Mouse (Mus musculus) MEL (cell line): ENCODE measurements around the gene Kng2. TPM values are rescaled to one million over a fixed set of nuclear protein-coding genes. Genes with fewer than 3 reads are reported as not detected.

Experiments
- DNase-seq: peaks from one replicate; pipeline ENCODE4 v3.0.0; 2011; ENCODE audit warnings: low read depth, low spot score
- H3K27ac ChIP-seq: 2 replicates; pipeline ENCODE4 v1.5.1; 2012; ENCODE audit warnings: low read depth, mild to moderate bottlenecking, control low read depth, low read length, moderate library complexity; ENCODE audit not compliant: control insufficient read depth
- H3K27me3 ChIP-seq, 2 experiments: fragments of 150-350 bp in 1 of 2; sonication (generic) in 1 of 2; 2 replicates each; pipeline ENCODE4 v1.6.1; 2012; ENCODE audit warnings: low read length in 2 of 2, mild to moderate bottlenecking in 2 of 2, improper control_type of control experiment in 1 of 2, moderate library complexity in 1 of 2; ENCODE audit not compliant: insufficient read depth in 2 of 2, control insufficient read depth in 1 of 2
- H3K36me3 ChIP-seq, 2 experiments: 2 replicates each; pipeline ENCODE4 v1.6.1; 2012 to 2014; ENCODE audit warnings: low read length in 2 of 2, improper control_type of control experiment in 1 of 2, inconsistent platforms in 1 of 2, mild to moderate bottlenecking in 1 of 2; ENCODE audit not compliant: insufficient read depth in 2 of 2, control insufficient read depth in 1 of 2
- H3K4me1 ChIP-seq, 2 experiments: fragments of 150-350 bp in 1 of 2; sonication (generic) in 1 of 2; 2 replicates each; pipeline ENCODE4 v1.6.1; 2012; ENCODE audit warnings: low read length in 2 of 2, improper control_type of control experiment in 1 of 2, mild to moderate bottlenecking in 1 of 2; ENCODE audit not compliant: insufficient read depth in 2 of 2, control insufficient read depth in 1 of 2
- H3K4me3 ChIP-seq, 2 experiments: fragments of 150-350 bp in 1 of 2; sonication (generic) in 1 of 2; 2 replicates each; pipeline ENCODE4 v1.5.1; 2012; ENCODE audit warnings: low read depth in 2 of 2, low read length in 2 of 2, mild to moderate bottlenecking in 2 of 2, moderate library complexity in 2 of 2, control low read depth in 1 of 2, improper control_type of control experiment in 1 of 2; ENCODE audit not compliant: control insufficient read depth in 1 of 2, insufficient read depth in 1 of 2
- H3K79me2 ChIP-seq: 2 replicates; pipeline ENCODE4 v1.6.1; 2012; ENCODE audit warnings: mild to moderate bottlenecking, low read length, moderate library complexity; ENCODE audit not compliant: control insufficient read depth, poor library complexity, insufficient read depth
- H3K9ac ChIP-seq: 2 replicates; pipeline ENCODE4 v1.6.1; 2012; ENCODE audit warnings: low read depth, mild to moderate bottlenecking, control low read depth, low read length, moderate library complexity; ENCODE audit not compliant: control insufficient read depth, poor library complexity, severe bottlenecking
- H3K9me3 ChIP-seq: fragments of 150-350 bp; sonication (generic); replicated peaks from 2 replicates; pipeline ENCODE4 v1.6.1; 2012; ENCODE audit warnings: mild to moderate bottlenecking, low read length, improper control_type of control experiment, moderate library complexity; ENCODE audit not compliant: insufficient read depth
- BHLHE40 ChIP-seq: IDR thresholded peaks from 2 replicates; pipeline ENCODE4 v1.6.1; 2012; ENCODE audit warnings: low read depth, mild to moderate bottlenecking, inconsistent platforms, low read length, improper control_type of control experiment, borderline replicate concordance
- CHD2 ChIP-seq: IDR thresholded peaks from 2 replicates; pipeline ENCODE4 v1.6.1; 2011; ENCODE audit warnings: low read length, improper control_type of control experiment
- CTCF ChIP-seq, 3 experiments: IDR thresholded peaks in 2 of 3; conservative IDR thresholded peaks in 1 of 3; 2 replicates each; pipeline ENCODE4 v1.5.1; 2011 to 2012; ENCODE audit warnings: low read length in 3 of 3, low read depth in 2 of 3, mild to moderate bottlenecking in 2 of 3, improper control_type of control experiment in 1 of 3, inconsistent platforms in 1 of 3, mixed read lengths in 1 of 3, moderate library complexity in 1 of 3; ENCODE audit not compliant: control insufficient read depth in 1 of 3, insufficient read depth in 1 of 3, poor library complexity in 1 of 3, severe bottlenecking in 1 of 3
- ELF1 ChIP-seq: IDR thresholded peaks from 2 replicates; pipeline ENCODE4 v1.6.1; 2014; ENCODE audit warnings: low read depth, mild to moderate bottlenecking, inconsistent platforms, low read length, improper control_type of control experiment, moderate library complexity
- GABPA ChIP-seq: IDR thresholded peaks from 2 replicates; pipeline ENCODE4 v1.6.1; 2012; ENCODE audit warnings: low read depth, mild to moderate bottlenecking, inconsistent platforms, low read length, improper control_type of control experiment, moderate library complexity
- GATA1 ChIP-seq: IDR thresholded peaks from 2 replicates; pipeline ENCODE4 v1.6.1; 2011; ENCODE audit warnings: low read depth, low read length, improper control_type of control experiment
- HCFC1 ChIP-seq: IDR thresholded peaks from 2 replicates; pipeline ENCODE4 v1.6.1; 2012; ENCODE audit warnings: low read depth, mild to moderate bottlenecking, inconsistent platforms, low read length, improper control_type of control experiment, moderate library complexity
- JUND ChIP-seq: IDR thresholded peaks from 2 replicates; pipeline ENCODE4 v1.6.1; 2011; ENCODE audit warnings: low read depth, mild to moderate bottlenecking, improper control_type of control experiment, low read length
- KAT2A ChIP-seq: conservative IDR thresholded peaks from 2 replicates; pipeline ENCODE4 v1.6.1; 2012; ENCODE audit warnings: low read depth, low read length, improper control_type of control experiment, inconsistent platforms
- MAFK ChIP-seq: IDR thresholded peaks from 2 replicates; pipeline ENCODE4 v1.6.1; 2011; ENCODE audit warnings: low read depth, mild to moderate bottlenecking, low read length, improper control_type of control experiment, borderline replicate concordance
- MAX ChIP-seq: IDR thresholded peaks from 2 replicates; pipeline ENCODE4 v1.6.1; 2011; ENCODE audit warnings: low read length, improper control_type of control experiment
- MYB ChIP-seq: IDR thresholded peaks from 2 replicates; pipeline ENCODE4 v1.6.1; 2011; ENCODE audit warnings: mild to moderate bottlenecking, low read depth, low read length, improper control_type of control experiment
- NELFE ChIP-seq: IDR thresholded peaks from 2 replicates; pipeline ENCODE4 v1.6.1; 2011; ENCODE audit warnings: low read depth, low read length, improper control_type of control experiment
- POLR2A ChIP-seq, 2 experiments: IDR thresholded peaks; 2 replicates each; pipeline ENCODE4 v1.6.1; 2011 to 2012; ENCODE audit warnings: low read length in 2 of 2, mild to moderate bottlenecking in 2 of 2, control low read depth in 1 of 2, improper control_type of control experiment in 1 of 2, low read depth in 1 of 2, moderate library complexity in 1 of 2; ENCODE audit not compliant: control insufficient read depth in 1 of 2, insufficient read depth in 1 of 2, poor library complexity in 1 of 2
- RAD21 ChIP-seq: IDR thresholded peaks from 2 replicates; pipeline ENCODE4 v1.6.1; 2011; ENCODE audit warnings: mild to moderate bottlenecking, low read depth, low read length, improper control_type of control experiment
- RCOR1 ChIP-seq: IDR thresholded peaks from 2 replicates; pipeline ENCODE4 v1.6.1; 2012; ENCODE audit warnings: low read depth, mild to moderate bottlenecking, inconsistent platforms, low read length, improper control_type of control experiment
- SMC3 ChIP-seq: IDR thresholded peaks from 2 replicates; pipeline ENCODE4 v1.6.1; 2011; ENCODE audit warnings: low read depth, low read length, improper control_type of control experiment
- TAL1 ChIP-seq: IDR thresholded peaks from 2 replicates; pipeline ENCODE4 v1.6.1; 2012; ENCODE audit warnings: mild to moderate bottlenecking, inconsistent platforms, low read length, moderate library complexity, mixed read lengths
- USF2 ChIP-seq, 2 experiments: IDR thresholded peaks; 2 replicates each; pipeline ENCODE4 v1.6.1; 2011 to 2012; ENCODE audit warnings: improper control_type of control experiment in 2 of 2, low read length in 2 of 2, borderline replicate concordance in 1 of 2, inconsistent platforms in 1 of 2, low read depth in 1 of 2, mild to moderate bottlenecking in 1 of 2; ENCODE audit not compliant: insufficient read depth in 1 of 2
- ZC3H11A ChIP-seq: IDR thresholded peaks from 2 replicates; pipeline ENCODE4 v1.6.1; 2012; ENCODE audit warnings: low read depth, mild to moderate bottlenecking, inconsistent platforms, low read length, improper control_type of control experiment
- ZKSCAN1 ChIP-seq: IDR thresholded peaks from 2 replicates; pipeline ENCODE4 v1.6.1; 2012; ENCODE audit warnings: low read depth, mild to moderate bottlenecking, inconsistent platforms, low read length, improper control_type of control experiment, moderate library complexity
- ZMIZ1 ChIP-seq: IDR thresholded peaks from 2 replicates; pipeline ENCODE4 v1.6.1; 2012; ENCODE audit warnings: low read depth, mild to moderate bottlenecking, inconsistent platforms, low read length, improper control_type of control experiment, moderate library complexity
- ZNF384 ChIP-seq: IDR thresholded peaks from 2 replicates; pipeline ENCODE4 v1.6.1; 2012; ENCODE audit warnings: low read depth, mild to moderate bottlenecking, inconsistent platforms, low read length, improper control_type of control experiment
- polyA plus RNA-seq, 2 experiments: library from polyadenylated mRNA; stranded (reverse) in 1 of 2; unstranded in 1 of 2; fragments of >175 nt in 1 of 2; fragments of >200 nt in 1 of 2; gene quantifications; 2 replicates each; pipeline versions ENCODE4 v1.2.1 to v1.2.4; 2012; ENCODE audit warnings: low replicate concordance in 2 of 2, low read depth in 1 of 2; ENCODE audit not compliant: insufficient read length in 2 of 2, insufficient read depth in 1 of 2, missing spikeins in 1 of 2
- total RNA-seq: library from RNA; depleted of rRNA; stranded (reverse); fragments of 300-350 nt; gene quantifications from 2 replicates; pipeline ENCODE4 v1.2.3, GENCODE M21; 2012

The Kng2 gene
- total and polyA plus RNA-seq, 3 experiments: not detected

- no peaks in the 10 kb centered on the region for H3K4me1 ChIP-seq
- H3K36me3 ChIP-seq: no peaks in the 10 kb centered on the region
- H3K4me3 ChIP-seq: no peak overlapping the region
- TF ChIP-seq CHD2: no peak
- no peak for TF ChIP-seq HCFC1
- TF ChIP-seq ZKSCAN1: no peak
- TF ChIP-seq NELFE: no peak
- TF ChIP-seq JUND: no peak
- no peak for TF ChIP-seq BHLHE40
- no peak for TF ChIP-seq MYB
- TF ChIP-seq MAX: no peak
- no peak for TF ChIP-seq CTCF (IDR thresholded peaks at IDR 0.05 in 2 of 3, conservative IDR thresholded peaks at IDR 0.05 in 1 of 3; ENCODE audit: control insufficient read depth in 1 of 3, insufficient read depth in 1 of 3, low read depth in 2 of 3, low read length in 3 of 3, poor library complexity in 1 of 3, severe bottlenecking in 1 of 3)
- TF ChIP-seq TAL1: no peak
- no peak for TF ChIP-seq POLR2A (IDR thresholded peaks at IDR 0.05; ENCODE audit: control insufficient read depth in 1 of 2, insufficient read depth in 1 of 2, low read depth in 1 of 2, low read length in 2 of 2, poor library complexity in 1 of 2)
- TF ChIP-seq GABPA: no peak
- TF ChIP-seq ZMIZ1: no peak
- no peak for TF ChIP-seq RCOR1
- TF ChIP-seq ZC3H11A: no peak
- no peak for TF ChIP-seq MAFK
- TF ChIP-seq USF2 (IDR thresholded peaks at IDR 0.05; ENCODE audit: borderline replicate concordance in 1 of 2, insufficient read depth in 1 of 2, low read depth in 1 of 2, low read length in 2 of 2): no peak
- TF ChIP-seq KAT2A: no peak
- TF ChIP-seq RAD21: no peak
- TF ChIP-seq, all 39 proteins: peak for 0
- Histone ChIP-seq H3K79me2 (no peaks in the 10 kb centered on the region), H3K27ac (no peak overlapping the region), H3K9ac (no peak overlapping the region), H3K9me3 (no peaks in the 10 kb centered on the region), H3K27me3 (no peaks in the 10 kb centered on the region; a peak in 1 of 4 replicates)
- no peak for DNase-seq
These were observed 61.8 kb downstream of the Kng2 start for GRCm38 (mm10) chr16:22967383-22968030.

GRCm38 (mm10) chr16:22963293-22963692 lies 66.0 kb downstream of the Kng2 start:
- TF ChIP-seq CHD2 (no peak), HCFC1 (no peak), ZKSCAN1 (no peak), ZNF384 (no peak), SMC3 (no peak), ELF1 (no peak), GATA1 (no peak), MYB (no peak)
- no peaks in the 10 kb centered on the region for H3K9me3 ChIP-seq
- H3K4me1 ChIP-seq: no peaks in the 10 kb centered on the region
- no peak overlapping the region for H3K27ac ChIP-seq
- H3K79me2 ChIP-seq: no peaks in the 10 kb centered on the region
- no peak for DNase-seq
- H3K36me3 ChIP-seq: no peaks in the 10 kb centered on the region
- no peak overlapping the region for H3K9ac ChIP-seq
- no peak overlapping the region for H3K4me3 ChIP-seq
- no peaks in the 10 kb centered on the region; a peak in 2 of 4 replicates for H3K27me3 ChIP-seq
